In the genomic region with DNA sequence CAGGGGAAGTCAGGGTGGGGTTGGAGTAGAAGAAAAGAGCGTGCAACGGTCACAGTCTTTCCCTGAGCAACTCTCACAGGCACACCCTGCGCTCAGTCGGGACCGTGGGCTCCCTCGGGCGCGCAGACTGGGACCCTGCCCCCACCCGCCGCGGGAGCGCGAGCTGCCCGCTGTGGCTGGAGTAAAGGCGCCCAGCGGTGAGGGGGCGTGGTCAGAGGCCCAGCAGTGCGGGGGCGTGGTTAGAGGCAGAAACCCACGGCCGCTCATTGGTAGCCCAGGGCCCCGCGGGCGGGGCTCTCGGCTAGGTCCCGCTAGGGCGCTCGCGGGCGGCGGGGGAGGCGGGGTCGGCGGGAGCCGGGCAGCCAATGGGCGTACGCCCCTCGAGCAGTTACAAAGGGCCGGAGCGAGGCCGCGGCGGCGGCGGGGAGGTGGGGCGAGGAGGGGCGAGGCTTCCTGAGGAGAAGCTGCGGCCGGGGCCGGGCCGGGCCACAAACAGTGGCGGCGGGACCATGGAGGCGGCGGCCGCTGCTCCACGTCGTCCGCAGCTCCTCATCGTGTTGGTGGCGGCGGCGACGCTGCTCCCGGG, we compare ENCODE assay signal across 8 mouse cellular contexts. TPM values are rescaled to one million over a fixed set of nuclear protein-coding genes. Genes with fewer than 3 reads are reported as not detected.
A peak's percentile ranks its signal among the peaks of the same experiment; 100 is the strongest.
DNase-seq lines count a peak whose midpoint lies in the region; ATAC-seq lines count a peak whose summit lies in the region.

A gene (plus strand): TSS at position 420 of the 586 bp plus-strand sequence.

- H3K9me3 ChIP-seq in heart, embryonic 14.5 days (ENCODE audit: control insufficient read depth, low read length) = no peaks in the 10 kb centered on the region
- H3K9me3 ChIP-seq in liver, embryonic 13.5 days (replicated peaks) = no peaks in the 10 kb centered on the region
- no peaks in the 10 kb centered on the region for H3K9me3 ChIP-seq in stomach, embryonic 16.5 days (replicated peaks; ENCODE audit: control insufficient read depth, low read length)

- no peaks in the 10 kb centered on the region for H3K36me3 ChIP-seq in heart, embryonic 14.5 days (ENCODE audit: control insufficient read depth, insufficient read depth, low read length)
- H3K36me3 ChIP-seq in liver, embryonic 13.5 days = no peaks in the 10 kb centered on the region
- H3K36me3 ChIP-seq in stomach, embryonic 16.5 days (ENCODE audit: control insufficient read depth, insufficient read depth, low read length) = no peaks in the 10 kb centered on the region

- under 1% methylated on average over 50 of the region's 65 CpGs for WGBS in heart, embryonic 14.5 days
- WGBS in liver, embryonic 13.5 days (ENCODE audit: insufficient replicate concordance) = under 1% methylated on average over 63 of the region's 65 CpGs
- 1% methylated on average over 63 of the region's 65 CpGs for WGBS in stomach, embryonic 16.5 days

- ATAC-seq in CD4-positive, CD25-positive, alpha-beta regulatory T cell, adult 4 months = peak; percentile 76
- ATAC-seq in heart, embryonic 14.5 days (ENCODE audit: insufficient number of reproducible peaks, insufficient read depth, low FRiP score, low read depth) = peak; percentile 100
- ATAC-seq in liver, embryonic 13.5 days (ENCODE audit: low read depth) = peak; percentile 99
- ATAC-seq in stomach, embryonic 16.5 days (ENCODE audit: insufficient read depth, low FRiP score) = peak; percentile 99

- DNase-seq in c-Kit-negative CD71-positive TER-119-positive erythroid progenitor cells, embryonic 14.5 days (ENCODE audit: low read depth, low spot score) = peak; percentile 90
- DNase-seq in fibroblast of lung, adult 2 months (ENCODE audit: low read depth) = peak; percentile 88
- DNase-seq in kidney, postnatal 14 days = peak; percentile 100
- peak; percentile 97 for DNase-seq in liver, embryonic 13.5 days
- DNase-seq in neural tube, embryonic 10.5 days (ENCODE audit: extremely low spot score, low spot score) = peak; percentile 98

- peak within 1 kb of the TSS; percentile 98 for H3K4me2 ChIP-seq in heart, embryonic 14.5 days (ENCODE audit: low read length)
- H3K4me2 ChIP-seq in liver, embryonic 13.5 days = peak within 1 kb of the TSS; percentile 100
- H3K4me2 ChIP-seq in stomach, embryonic 16.5 days (ENCODE audit: low read depth, low read length) = peak within 1 kb of the TSS; percentile 91

- H3K27me3 ChIP-seq in heart, embryonic 14.5 days (ENCODE audit: control insufficient read depth, insufficient read depth, low read length) = no peaks in the 10 kb centered on the region
- peaks cover 40% of the 10 kb centered on the region for H3K27me3 ChIP-seq in liver, embryonic 13.5 days
- H3K27me3 ChIP-seq in stomach, embryonic 16.5 days (ENCODE audit: control insufficient read depth, insufficient read depth, low read length) = no peaks in the 10 kb centered on the region

- H3K4me1 ChIP-seq in heart, embryonic 14.5 days (ENCODE audit: control insufficient read depth in 2 of 2, insufficient read depth in 2 of 2, low read length in 2 of 2) = peaks cover 2 to 27% of the 10 kb centered on the region in 2 experiments; a peak in 2 of 4 replicates
- H3K4me1 ChIP-seq in liver, embryonic 13.5 days (replicated peaks) = peaks cover 31% of the 10 kb centered on the region
- peaks cover 14% of the 10 kb centered on the region for H3K4me1 ChIP-seq in stomach, embryonic 16.5 days (ENCODE audit: control insufficient read depth, insufficient read depth, low read length)

- peak within 1 kb of the TSS; percentile 95 for H3K9ac ChIP-seq in heart, embryonic 14.5 days (ENCODE audit: low read length)
- peak within 1 kb of the TSS; percentile 86 for H3K9ac ChIP-seq in liver, embryonic 13.5 days
- peak within 1 kb of the TSS; percentile 95 for H3K9ac ChIP-seq in stomach, embryonic 16.5 days (ENCODE audit: low read length)

- H3K4me3 ChIP-seq in heart, embryonic 14.5 days (ENCODE audit: control insufficient read depth in 1 of 2, insufficient read depth in 1 of 2, low read depth in 1 of 2, low read length in 2 of 2) = peak within 1 kb of the TSS; percentile 77 to 90
- peak within 1 kb of the TSS; percentile 82 for H3K4me3 ChIP-seq in liver, embryonic 13.5 days (replicated peaks)
- H3K4me3 ChIP-seq in stomach, embryonic 16.5 days (replicated peaks; ENCODE audit: low read length) = peak within 1 kb of the TSS; percentile 94

- peak within 1 kb of the TSS; percentile 84 to 96 for H3K27ac ChIP-seq in heart, embryonic 14.5 days (replicated peaks in 1 of 2; ENCODE audit: control insufficient read depth in 1 of 2, insufficient read depth in 1 of 2, low read depth in 2 of 2, low read length in 2 of 2)
- H3K27ac ChIP-seq in liver, embryonic 13.5 days = peak within 1 kb of the TSS; percentile 80
- H3K27ac ChIP-seq in stomach, embryonic 16.5 days (ENCODE audit: low read length) = peak within 1 kb of the TSS; percentile 96

RNA-seq across cellular contexts. Expression of the gene that starts here (rescaled TPM):
- 10 to 100 TPM; 33.6 to 39.2 TPM for polyA plus RNA-seq in CD4-positive, CD25-positive, alpha-beta regulatory T cell, adult 4 months (2017; shearing (Covaris generic))
- polyA plus RNA-seq in heart, embryonic 14.5 days (2014; fragmentation: Nextera tagmentation; extraction: Ambion mirVana) = 29.8 and 30.3 TPM in 2 replicates
- 4.6 and 6.5 TPM in 2 replicates for polyA plus RNA-seq in liver, embryonic 13.5 days (2015; fragmentation: Nextera tagmentation; extraction: Ambion mirVana)
- polyA plus RNA-seq in stomach, embryonic 16.5 days (2015; fragmentation: Nextera tagmentation; extraction: Ambion mirVana) = 29.8 and 30.5 TPM in 2 replicates

Comparison
In these comparisons a context has a peak if more than half of its experiments do, and no peak if none do; other contexts are left out.
1. Peak in every context shown above with its lines: DNase-seq, ATAC-seq, H3K4me3 ChIP-seq and H3K27ac ChIP-seq.